Mouse (Mus musculus) lung, embryonic 14.5 days (tissue): Measurements from ENCODE around the gene Sorbs1. TPM values are rescaled to one million over a fixed set of nuclear protein-coding genes. Genes with fewer than 3 reads are reported as not detected.

ENCODE experiments used
- ATAC-seq: fragments of 200-750 bp; cut with Nextera tagmentation; 2 replicates; pipeline ENCODE4 v1.8.0; 2017; ENCODE audit warnings: mild to moderate bottlenecking, moderate TSS enrichment, moderate library complexity; ENCODE audit not compliant: insufficient read depth
- DNase-seq: peaks from one replicate; pipeline ENCODE4 v3.0.0-alpha.2; 2015
- H3K27ac ChIP-seq: fragments of 300-500 bp; sonication (generic); 2 replicates; pipeline ENCODE4 v1.5.1; 2014; ENCODE audit warnings: low read depth, mild to moderate bottlenecking, moderate library complexity
- H3K27me3 ChIP-seq: fragments of 300-500 bp; sonication (generic); 2 replicates; pipeline ENCODE4 v1.6.1; 2014; ENCODE audit warnings: low read length, control low read depth; ENCODE audit not compliant: insufficient read depth
- H3K36me3 ChIP-seq: fragments of 300-500 bp; sonication (generic); 2 replicates; pipeline ENCODE4 v1.6.1; 2014; ENCODE audit warnings: control low read depth; ENCODE audit not compliant: insufficient read depth
- H3K4me1 ChIP-seq: fragments of 300-500 bp; sonication (generic); 2 replicates; pipeline ENCODE4 v1.6.1; 2014; ENCODE audit warnings: antibody characterized with exemption, control low read depth; ENCODE audit not compliant: insufficient read depth
- H3K4me2 ChIP-seq: fragments of 300-500 bp; sonication (generic); 2 replicates; pipeline ENCODE4 v1.6.1; 2014; ENCODE audit warnings: mild to moderate bottlenecking
- H3K4me3 ChIP-seq: fragments of 300-500 bp; sonication (generic); 2 replicates; pipeline ENCODE4 v1.5.1; 2014; ENCODE audit warnings: low read depth, low read length
- H3K9ac ChIP-seq: fragments of 300-500 bp; sonication (generic); 2 replicates; pipeline ENCODE4 v1.6.1; 2014
- H3K9me3 ChIP-seq: fragments of 300-500 bp; sonication (generic); 2 replicates; pipeline ENCODE4 v1.6.1; 2016; ENCODE audit warnings: low read depth, low read length, control low read depth
- CTCF ChIP-seq: IDR thresholded peaks from 2 replicates; pipeline ENCODE4 v1.5.1; 2016; ENCODE audit warnings: antibody characterized with exemption, low read depth
- WGBS: fragments of 180-500 bp; shearing (Covaris S2); extraction: QIAGEN DNeasy Blood & Tissue Kit; methylation state at CpG from one replicate; pipeline ENCODE4 v1.1.7; 2014; 5-methylcytosine and 5-hydroxymethylcytosine counted together
- polyA plus RNA-seq: library from polyadenylated mRNA; unstranded; fragments of >200 nt; fragmentation: Nextera tagmentation; extraction: Ambion mirVana; gene quantifications from 2 replicates; pipeline ENCODE4 v1.2.1, GENCODE M21; 2014

Gene Sorbs1
- polyA plus RNA-seq, 1 experiment from 2014 or later, result 46.6 TPM

DNA sequence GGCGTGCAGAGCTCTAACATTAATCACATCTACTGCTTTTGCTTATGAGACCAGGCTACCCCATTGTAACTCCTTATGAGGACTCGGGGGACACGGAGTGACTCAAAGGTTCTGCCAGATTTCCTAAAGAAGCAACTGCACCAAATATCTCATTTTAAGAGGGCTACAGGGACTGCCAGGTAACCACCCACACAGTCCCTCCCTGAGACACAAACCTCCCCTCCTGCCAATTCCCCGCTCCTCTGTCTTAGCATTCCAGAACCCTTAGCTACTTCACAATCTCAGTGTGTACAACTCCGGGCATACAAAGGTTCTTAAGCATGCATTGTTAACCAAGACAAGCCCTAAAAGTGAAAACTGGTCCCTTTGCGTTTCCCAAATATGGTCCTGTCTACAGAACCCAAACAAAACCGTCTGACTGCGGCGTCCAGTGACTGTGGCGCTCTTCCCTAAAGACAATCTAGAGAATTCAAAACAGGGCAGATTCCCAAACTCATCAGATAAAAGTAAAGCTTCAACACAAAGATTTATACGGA is 104.0 kb downstream of the Sorbs1 start:
- Histone ChIP-seq H3K36me3 (no peaks in the 10 kb centered on the region), H3K4me2 (no peak overlapping the region), H3K4me1 (peaks cover 12% of the 10 kb centered on the region), H3K27ac (peak overlapping the region; percentile 70; the same call in 1 of the 2 replicates), H3K4me3 (no peak overlapping the region), H3K9me3 (no peaks in the 10 kb centered on the region), H3K27me3 (no peaks in the 10 kb centered on the region), H3K9ac (no peak overlapping the region)
- DNase-seq (peak; percentile 38), ATAC-seq (no peak)
- WGBS, result 74% methylated on average over 11 of the region's 11 CpGs
- TF ChIP-seq CTCF, result no peak

DNA sequence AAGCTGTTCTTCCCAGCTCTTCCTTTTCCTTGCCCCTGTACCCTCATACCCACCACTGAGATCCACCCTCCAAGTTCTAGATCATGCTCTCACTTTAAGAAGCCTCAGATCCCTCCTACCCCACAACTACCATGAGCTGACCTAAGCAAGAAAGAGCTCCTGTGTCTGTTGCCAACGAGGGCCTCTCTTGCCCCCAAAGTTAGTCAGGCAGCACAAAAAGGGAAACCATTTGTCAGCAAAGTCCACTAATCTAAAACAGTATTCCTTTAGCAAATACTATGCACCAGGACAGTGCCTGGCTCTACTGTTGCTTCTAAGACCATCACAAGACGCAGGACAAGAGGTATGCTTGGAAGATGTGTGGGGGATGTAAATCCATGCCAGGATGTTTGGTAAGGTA is 106.4 kb downstream of the Sorbs1 start:
- Histone ChIP-seq H3K27me3 (no peaks in the 10 kb centered on the region), H3K9me3 (no peaks in the 10 kb centered on the region), H3K36me3 (no peaks in the 10 kb centered on the region), H3K27ac (no peak overlapping the region), H3K4me3 (no peak overlapping the region), H3K4me2 (no peak overlapping the region), H3K9ac (no peak overlapping the region), H3K4me1 (peaks cover 13% of the 10 kb centered on the region)
- 73% methylated on average over 2 of the region's 2 CpGs for WGBS
- no peak for ATAC-seq
- TF ChIP-seq CTCF, result no peak
- DNase-seq, result no peak

DNA sequence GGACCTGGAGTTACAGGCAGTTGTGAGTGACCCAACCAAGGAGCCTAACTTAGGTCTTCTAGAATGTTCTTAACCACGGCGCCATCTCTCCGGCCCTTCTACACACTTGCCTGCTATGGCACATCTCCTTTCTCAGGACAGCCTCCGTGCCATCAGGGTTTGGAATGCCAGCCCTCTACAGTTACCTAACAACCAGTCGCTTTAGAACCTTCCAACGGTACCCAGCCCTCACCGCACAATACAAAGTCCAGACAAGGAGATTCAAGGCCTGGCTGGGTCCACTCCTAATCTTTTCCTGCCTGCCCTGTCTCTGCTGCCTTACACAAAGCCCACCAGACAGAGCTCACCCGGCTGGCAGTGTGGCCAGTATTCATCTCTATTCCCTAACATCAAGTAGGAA is 106.9 kb downstream of the Sorbs1 start:
- H3K9me3 ChIP-seq, result no peaks in the 10 kb centered on the region
- no peak for DNase-seq
- H3K4me1 ChIP-seq, result peaks cover 17% of the 10 kb centered on the region
- no peak overlapping the region for H3K27ac ChIP-seq
- no peaks in the 10 kb centered on the region for H3K27me3 ChIP-seq
- TF ChIP-seq CTCF, result no peak
- H3K36me3 ChIP-seq, result no peaks in the 10 kb centered on the region
- H3K9ac ChIP-seq, result no peak overlapping the region
- no peak overlapping the region for H3K4me3 ChIP-seq
- no peak for ATAC-seq
- H3K4me2 ChIP-seq, result no peak overlapping the region
- 96% methylated on average over 8 of the region's 8 CpGs for WGBS

DNA sequence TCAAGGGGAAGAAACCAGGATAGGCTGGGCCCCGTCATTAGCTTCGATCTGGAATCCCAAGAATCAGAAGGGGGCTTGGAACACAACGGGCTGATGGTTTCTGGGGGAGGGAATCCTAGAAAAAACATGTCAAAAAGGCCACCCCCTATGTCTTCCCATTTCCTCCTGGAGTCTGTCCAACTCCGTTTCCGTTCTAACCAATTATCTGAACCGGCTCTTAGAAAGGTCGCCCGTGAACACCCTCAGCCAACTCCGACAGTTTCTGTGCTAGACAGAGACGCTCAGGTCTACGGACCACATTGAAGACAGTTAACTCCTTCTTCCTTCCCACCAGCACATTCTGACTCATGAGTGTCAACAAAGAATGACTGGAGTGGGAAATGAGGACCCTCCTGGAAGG is 107.8 kb downstream of the Sorbs1 start:
- WGBS, result 19% methylated on average over 11 of the region's 11 CpGs
- peak overlapping the region; percentile 51 for H3K27ac ChIP-seq
- H3K4me3 ChIP-seq, result no peak overlapping the region
- H3K9me3 ChIP-seq, result no peaks in the 10 kb centered on the region
- DNase-seq (peak; percentile 80), ATAC-seq (0 out of 2 replicates have a peak, but pooled peaks have one; percentile 9)
- no peaks in the 10 kb centered on the region for H3K27me3 ChIP-seq
- H3K4me2 ChIP-seq, result 0 out of 2 replicates have a peak overlapping the region, but pooled peaks have one; percentile 0
- peaks cover 22% of the 10 kb centered on the region for H3K4me1 ChIP-seq
- H3K36me3 ChIP-seq, result no peaks in the 10 kb centered on the region
- no peak for TF ChIP-seq CTCF
- no peak overlapping the region for H3K9ac ChIP-seq

DNA sequence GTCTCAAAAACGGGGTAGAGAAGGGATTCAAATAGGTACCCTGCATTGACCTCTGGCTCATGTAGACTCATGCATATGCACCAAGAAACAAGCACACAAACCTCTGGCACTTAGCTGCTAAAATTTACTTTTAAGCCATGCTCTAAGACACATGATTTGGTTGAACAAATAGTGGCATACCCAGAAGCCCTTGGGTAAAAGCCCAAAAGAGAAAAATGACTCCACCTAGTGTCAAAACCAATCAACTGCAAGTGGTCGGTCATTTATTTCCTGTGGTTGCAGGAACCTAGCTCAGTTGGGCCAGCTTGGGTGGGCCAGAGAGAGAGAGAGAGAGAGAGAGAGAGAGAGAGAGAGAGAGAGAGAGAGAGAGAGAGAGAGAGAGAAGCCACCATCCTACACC is 109.0 kb downstream of the Sorbs1 start:
- H3K9ac ChIP-seq, result no peak overlapping the region
- H3K36me3 ChIP-seq, result no peaks in the 10 kb centered on the region
- DNase-seq, result peak; percentile 57
- WGBS, result 76% methylated on average over 2 of the region's 2 CpGs
- no peaks in the 10 kb centered on the region for H3K27me3 ChIP-seq
- H3K4me3 ChIP-seq, result no peak overlapping the region
- ATAC-seq, result no peak
- H3K4me1 ChIP-seq, result peaks cover 17% of the 10 kb centered on the region
- no peak overlapping the region for H3K4me2 ChIP-seq
- peak; percentile 44; the same call in 1 of the 2 replicates for TF ChIP-seq CTCF
- H3K9me3 ChIP-seq, result no peaks in the 10 kb centered on the region
- no peak overlapping the region for H3K27ac ChIP-seq

DNA sequence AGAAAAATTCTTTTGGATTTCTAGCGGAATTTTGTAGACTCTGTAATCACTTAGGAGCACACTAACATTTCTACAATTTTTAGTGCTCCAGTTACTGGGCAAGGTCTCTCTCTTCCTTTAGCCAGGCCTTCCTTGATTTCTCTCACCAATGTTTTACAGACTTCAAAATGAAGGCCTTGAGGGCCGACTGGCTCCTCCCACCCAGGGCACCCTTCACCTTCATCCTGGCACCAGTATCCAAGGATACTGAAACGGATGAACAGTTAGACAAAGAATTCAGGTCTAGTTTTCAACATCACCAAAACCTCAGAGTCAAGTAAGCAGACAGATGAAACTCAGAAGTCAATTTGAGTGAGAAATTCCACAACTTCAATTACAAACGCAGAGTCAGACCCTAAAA is 109.6 kb downstream of the Sorbs1 start:
- DNase-seq, result no peak
- Histone ChIP-seq H3K4me3 (no peak overlapping the region), H3K4me2 (no peak overlapping the region), H3K27me3 (no peaks in the 10 kb centered on the region), H3K27ac (no peak overlapping the region), H3K9me3 (no peaks in the 10 kb centered on the region), H3K9ac (no peak overlapping the region), H3K36me3 (no peaks in the 10 kb centered on the region), H3K4me1 (peaks cover 17% of the 10 kb centered on the region)
- TF ChIP-seq CTCF, result no peak
- ATAC-seq, result no peak
- WGBS, result 86% methylated on average over 4 of the region's 4 CpGs

DNA sequence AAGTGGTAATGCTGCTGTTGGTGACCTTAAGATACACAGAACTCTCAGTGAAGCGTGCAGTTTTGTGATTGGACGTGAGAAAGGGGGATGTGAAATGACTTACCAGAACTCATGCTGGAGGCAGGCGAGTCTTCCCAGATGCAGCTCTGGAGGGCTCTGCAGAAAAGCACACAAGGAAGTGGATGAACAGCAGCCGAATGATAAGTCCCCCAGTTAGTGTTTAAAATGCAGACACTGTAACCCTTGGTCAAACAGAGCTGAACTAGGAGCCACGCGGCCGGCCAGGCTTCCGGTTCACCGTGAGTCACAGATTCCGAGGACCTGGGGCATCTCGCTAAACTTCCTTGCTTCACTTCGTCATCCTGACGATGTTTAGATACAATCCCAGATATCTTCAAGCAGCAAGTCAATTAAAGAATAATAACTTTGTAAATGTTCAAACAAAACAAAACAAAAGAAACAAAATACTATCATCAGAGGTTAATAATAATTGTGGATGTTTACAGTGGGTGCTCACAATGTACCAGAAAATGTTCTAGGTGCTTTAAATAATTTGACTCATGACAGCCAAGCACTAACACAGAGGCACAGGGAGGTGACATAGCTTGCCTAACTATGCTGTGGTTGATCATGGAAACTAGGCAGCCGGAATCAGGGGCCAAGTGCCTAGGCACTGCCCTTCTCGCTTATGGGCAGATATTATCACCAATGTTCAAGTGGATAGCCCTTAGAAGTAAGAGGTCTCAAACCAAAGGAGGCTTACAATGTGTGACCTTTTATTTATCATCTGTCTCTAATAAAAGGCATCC is 111.2 kb downstream of the Sorbs1 start:
- Histone ChIP-seq H3K9ac (no peak overlapping the region), H3K4me3 (no peak overlapping the region), H3K27ac (peak overlapping the region; percentile 34; the same call in 1 of the 2 replicates), H3K36me3 (no peaks in the 10 kb centered on the region), H3K9me3 (no peaks in the 10 kb centered on the region), H3K4me1 (peaks cover 17% of the 10 kb centered on the region), H3K27me3 (no peaks in the 10 kb centered on the region), H3K4me2 (no peak overlapping the region)
- no peak for TF ChIP-seq CTCF
- DNase-seq (peak; percentile 57), ATAC-seq (no peak)
- 24% methylated on average over 15 of the region's 15 CpGs for WGBS
